Mouse (Mus musculus) CH12.LX (cell line): ENCODE results near the gene Bloc1s6. TPM values are rescaled to one million over a fixed set of nuclear protein-coding genes. Genes with fewer than 3 reads are reported as not detected.

Experiments used
- DNase-seq: peaks from one replicate; pipeline ENCODE4 v3.0.0-alpha.2; 2013; ENCODE audit errors: extremely low read depth
- H3K27ac ChIP-seq: 2 replicates; pipeline ENCODE4 v1.5.1; 2012; ENCODE audit warnings: low read depth, mild to moderate bottlenecking, control low read depth, moderate library complexity; ENCODE audit not compliant: insufficient read depth
- H3K27me3 ChIP-seq: replicated peaks from 2 replicates; pipeline ENCODE3; 2012; ENCODE audit warnings: inconsistent platforms
- H3K36me3 ChIP-seq, 2 experiments: replicated peaks in 1 of 2; 2 replicates each; pipeline versions ENCODE3 to v1.6.1; 2012; ENCODE audit warnings: inconsistent platforms in 1 of 2, low read length in 1 of 2, mild to moderate bottlenecking in 1 of 2, mixed read lengths in 1 of 2, moderate library complexity in 1 of 2; ENCODE audit not compliant: control insufficient read depth in 1 of 2, insufficient read depth in 1 of 2
- H3K4me1 ChIP-seq, 2 experiments: 2 replicates each; pipeline ENCODE4 v1.6.1; 2012; ENCODE audit warnings: inconsistent platforms in 1 of 2, moderate library complexity in 1 of 2; ENCODE audit not compliant: insufficient read depth in 2 of 2, control insufficient read depth in 1 of 2
- H3K4me2 ChIP-seq: 2 replicates; pipeline ENCODE4 v1.6.1; 2012; ENCODE audit warnings: low read depth, mild to moderate bottlenecking, control low read depth; ENCODE audit not compliant: poor library complexity, insufficient read depth, severe bottlenecking
- H3K4me3 ChIP-seq, 3 experiments: fragments of 150-350 bp in 1 of 3; sonication (generic) in 1 of 3; replicated peaks in 1 of 3; 2 replicates each; pipeline versions ENCODE3 to v1.5.1; 2011 to 2012; ENCODE audit warnings: low read depth in 2 of 3, low read length in 2 of 3, mild to moderate bottlenecking in 2 of 3, moderate library complexity in 2 of 3, control low read depth in 1 of 3, improper control_type of control experiment in 1 of 3, inconsistent platforms in 1 of 3, mixed read lengths in 1 of 3; ENCODE audit not compliant: poor library complexity in 1 of 3
- H3K79me2 ChIP-seq: replicated peaks from 2 replicates; pipeline ENCODE4 v1.6.1; 2012; ENCODE audit warnings: mild to moderate bottlenecking, moderate library complexity; ENCODE audit not compliant: control insufficient read depth, poor library complexity, insufficient read depth, severe bottlenecking; ENCODE audit errors: extremely low read depth
- H3K9ac ChIP-seq: 2 replicates; pipeline ENCODE4 v1.6.1; 2012; ENCODE audit warnings: low read depth, mild to moderate bottlenecking, control low read depth, moderate library complexity; ENCODE audit not compliant: insufficient read depth
- H3K9me3 ChIP-seq: replicated peaks from 2 replicates; pipeline ENCODE3; 2012; ENCODE audit warnings: low read length, inconsistent platforms, mixed read lengths
- BHLHE40 ChIP-seq: IDR thresholded peaks from 2 replicates; pipeline ENCODE4 v1.6.1; 2011; ENCODE audit warnings: mild to moderate bottlenecking, low read depth, low read length, improper control_type of control experiment
- CHD1 ChIP-seq: IDR thresholded peaks from 2 replicates; pipeline ENCODE4 v1.6.1; 2012; ENCODE audit warnings: low read depth, low read length, improper control_type of control experiment, inconsistent platforms
- CHD2 ChIP-seq: IDR thresholded peaks from 2 replicates; pipeline ENCODE4 v1.6.1; 2011; ENCODE audit warnings: low read length, improper control_type of control experiment
- E2F4 ChIP-seq: IDR thresholded peaks from 2 replicates; pipeline ENCODE4 v1.6.1; 2011; ENCODE audit warnings: low read depth, low read length, improper control_type of control experiment; ENCODE audit not compliant: insufficient replicate concordance
- ELF1 ChIP-seq: IDR thresholded peaks from 2 replicates; pipeline ENCODE4 v1.6.1; 2014; ENCODE audit warnings: low read depth, mild to moderate bottlenecking, inconsistent platforms, low read length, improper control_type of control experiment
- EP300 ChIP-seq: IDR thresholded peaks from 2 replicates; pipeline ENCODE4 v1.6.1; 2011; ENCODE audit warnings: low read length, improper control_type of control experiment
- HCFC1 ChIP-seq: IDR thresholded peaks from 2 replicates; pipeline ENCODE4 v1.6.1; 2012; ENCODE audit warnings: low read depth, mild to moderate bottlenecking, inconsistent platforms, low read length, improper control_type of control experiment
- IRF4 ChIP-seq: IDR thresholded peaks from 2 replicates; pipeline ENCODE4 v1.6.1; 2014; ENCODE audit warnings: low read depth, mild to moderate bottlenecking, inconsistent platforms, low read length, improper control_type of control experiment
- JUND ChIP-seq: conservative IDR thresholded peaks from 2 replicates; pipeline ENCODE4 v1.6.1; 2011; ENCODE audit warnings: low read depth, low read length, improper control_type of control experiment
- KAT2A ChIP-seq: IDR thresholded peaks from 2 replicates; pipeline ENCODE4 v1.6.1; 2012; ENCODE audit warnings: low read length, improper control_type of control experiment, inconsistent platforms; ENCODE audit not compliant: insufficient replicate concordance
- MAFK ChIP-seq: IDR thresholded peaks from 2 replicates; pipeline ENCODE4 v1.6.1; 2011; ENCODE audit warnings: low read length, improper control_type of control experiment; ENCODE audit not compliant: insufficient replicate concordance
- MAX ChIP-seq: IDR thresholded peaks from 2 replicates; pipeline ENCODE4 v1.6.1; 2011; ENCODE audit warnings: low read length, improper control_type of control experiment
- MAZ ChIP-seq: IDR thresholded peaks from 2 replicates; pipeline ENCODE4 v1.6.1; 2012; ENCODE audit warnings: low read depth, mild to moderate bottlenecking, inconsistent platforms, low read length, improper control_type of control experiment, moderate library complexity
- MEF2A ChIP-seq: IDR thresholded peaks from 2 replicates; pipeline ENCODE4 v1.6.1; 2014; ENCODE audit warnings: low read depth, mild to moderate bottlenecking, inconsistent platforms, low read length, improper control_type of control experiment, borderline replicate concordance
- MXI1 ChIP-seq: IDR thresholded peaks from 2 replicates; pipeline ENCODE4 v1.6.1; 2011; ENCODE audit warnings: mild to moderate bottlenecking, low read depth, low read length, improper control_type of control experiment
- MYC ChIP-seq: IDR thresholded peaks from 2 replicates; pipeline ENCODE4 v1.6.1; 2011; ENCODE audit warnings: low read depth, mild to moderate bottlenecking, improper control_type of control experiment, low read length
- NELFE ChIP-seq: IDR thresholded peaks from 2 replicates; pipeline ENCODE4 v1.6.1; 2011; ENCODE audit warnings: low read depth, low read length, improper control_type of control experiment
- NRF1 ChIP-seq: IDR thresholded peaks from 2 replicates; pipeline ENCODE4 v1.6.1; 2014; ENCODE audit warnings: low read depth, mild to moderate bottlenecking, inconsistent platforms, low read length, improper control_type of control experiment, moderate library complexity
- PAX5 ChIP-seq: IDR thresholded peaks from 2 replicates; pipeline ENCODE4 v1.6.1; 2012; ENCODE audit warnings: low read length, inconsistent platforms, mixed read lengths
- POLR2A ChIP-seq: IDR thresholded peaks from 2 replicates; pipeline ENCODE4 v1.6.1; 2011; ENCODE audit warnings: low read depth, mild to moderate bottlenecking, improper control_type of control experiment, low read length
- POLR2AphosphoS2 ChIP-seq: IDR thresholded peaks from 2 replicates; pipeline ENCODE4 v1.6.1; 2011; ENCODE audit warnings: low read depth, low read length, improper control_type of control experiment
- RAD21 ChIP-seq: IDR thresholded peaks from 2 replicates; pipeline ENCODE4 v1.6.1; 2011; ENCODE audit warnings: low read depth, mild to moderate bottlenecking, low read length, improper control_type of control experiment, moderate library complexity
- RCOR1 ChIP-seq: conservative IDR thresholded peaks from 2 replicates; pipeline ENCODE4 v1.6.1; 2012; ENCODE audit warnings: low read depth, mild to moderate bottlenecking, inconsistent platforms, low read length, improper control_type of control experiment
- SIN3A ChIP-seq: IDR thresholded peaks from 2 replicates; pipeline ENCODE4 v1.6.1; 2012; ENCODE audit warnings: low read length, improper control_type of control experiment, inconsistent platforms
- TBP ChIP-seq: conservative IDR thresholded peaks from 2 replicates; pipeline ENCODE4 v1.6.1; 2011; ENCODE audit warnings: low read depth, low read length, improper control_type of control experiment
- TCF12 ChIP-seq: IDR thresholded peaks from 2 replicates; pipeline ENCODE4 v1.6.1; 2014; ENCODE audit warnings: low read depth, mild to moderate bottlenecking, inconsistent platforms, low read length, improper control_type of control experiment
- UBTF ChIP-seq: IDR thresholded peaks from 2 replicates; pipeline ENCODE4 v1.6.1; 2012; ENCODE audit warnings: low read depth, mild to moderate bottlenecking, inconsistent platforms, low read length, improper control_type of control experiment, moderate library complexity
- ZKSCAN1 ChIP-seq: IDR thresholded peaks from 2 replicates; pipeline ENCODE4 v1.6.1; 2012; ENCODE audit warnings: low read depth, inconsistent platforms, low read length, improper control_type of control experiment, borderline replicate concordance
- ZMIZ1 ChIP-seq: IDR thresholded peaks from 2 replicates; pipeline ENCODE4 v1.6.1; 2012; ENCODE audit warnings: low read depth, mild to moderate bottlenecking, inconsistent platforms, low read length, improper control_type of control experiment
- ZNF384 ChIP-seq: IDR thresholded peaks from 2 replicates; pipeline ENCODE4 v1.6.1; 2012; ENCODE audit warnings: low read depth, low read length, improper control_type of control experiment, inconsistent platforms
- dilution Hi-C: fragments of 300-500 bp; cut with MboI; formaldehyde crosslinking; loops from 2 replicates; pipeline ENCODE4 v1.14.3; 2020; ENCODE audit warnings: low sequenced_read_pairs; ENCODE audit not compliant: extremely low pct_unique_long_range_greater_than_20kb, extremely low pct_ligation_motif_present
- in situ Hi-C: fragments of 300-500 bp; cut with MboI; formaldehyde crosslinking; loops from 3 replicates; pipeline ENCODE4 v1.14.3; 2019; ENCODE audit warnings: low sequenced_read_pairs, low pct_ligation_motif_present, low pct_unique_long_range_greater_than_20kb, mixed read lengths
- polyA plus RNA-seq: library from polyadenylated mRNA; unstranded; fragments of >175 nt; gene quantifications from 2 replicates; pipeline ENCODE4 v1.2.1, GENCODE M21; 2012; ENCODE audit warnings: low read depth; ENCODE audit not compliant: insufficient read length
- total RNA-seq, 2 experiments: library from RNA; depleted of rRNA; stranded (reverse); fragments of 300-350 nt in 1 of 2; fragments of >200 nt in 1 of 2; gene quantifications; 2 replicates each; pipeline ENCODE4 v1.2.3; 2012 to 2014

Bloc1s6 gene
- 23.4 and 25.5 TPM in 2 replicates for total RNA-seq (2012; rRNA removed)
- 53.4 and 60.3 TPM in 2 replicates for total RNA-seq (2014; rRNA removed)
- polyA plus RNA-seq, result 42.0 and 42.3 TPM in 2 replicates

- Histone ChIP-seq H3K4me3 (peak within 1 kb of the TSS; percentile 76 to 95 (median 92)), H3K4me2 (peak within 1 kb of the TSS; percentile 100), H3K9ac (peak within 1 kb of the TSS; percentile 97), H3K27me3 (no peaks in the 10 kb centered on the region), H3K36me3 (peaks cover 7 to 17% of the 10 kb centered on the region in 2 experiments), H3K4me1 (peaks cover 7 to 30% of the 10 kb centered on the region in 2 experiments; a peak in 3 of 4 replicates), H3K27ac (peak within 1 kb of the TSS; percentile 24), H3K79me2 (peaks cover 6% of the 10 kb centered on the region; the same call in 1 of the 2 replicates), H3K9me3 (no peaks in the 10 kb centered on the region)
- in situ Hi-C loops (no loop called here), dilution Hi-C loops (no loop called here)
- peak; percentile 95 for DNase-seq
- peak; percentile 43; the same call in 1 of the 2 replicates for TF ChIP-seq BHLHE40
- peak; percentile 95 for TF ChIP-seq ELF1
- peak; percentile 74 for TF ChIP-seq TBP
- TF ChIP-seq POLR2AphosphoS2, result peak; percentile 67; the same call in 1 of the 2 replicates
- TF ChIP-seq EP300, result no peak
- TF ChIP-seq HCFC1, result peak; percentile 88
- peak; percentile 96 for TF ChIP-seq MYC
- TF ChIP-seq ZMIZ1, result peak; percentile 54; the same call in 1 of the 2 replicates
- peak; percentile 73 for TF ChIP-seq NELFE
- peak; percentile 91 for TF ChIP-seq POLR2A
- TF ChIP-seq NRF1, result peak; percentile 79
- 0 out of 2 replicates have a peak, but pooled peaks have one; percentile 10 for TF ChIP-seq MAFK
- no peak for TF ChIP-seq RAD21
- TF ChIP-seq ZKSCAN1, result no peak
- no peak for TF ChIP-seq CHD1
- TF ChIP-seq UBTF, result peak; percentile 87
- no peak for TF ChIP-seq E2F4
- TF ChIP-seq PAX5, result no peak
- 0 out of 2 replicates have a peak, but pooled peaks have one; percentile 36 for TF ChIP-seq IRF4
- TF ChIP-seq MAX, result peak; percentile 55
- TF ChIP-seq SIN3A, result peak; percentile 70
- 0 out of 2 replicates have a peak, but pooled peaks have one; percentile 53 for TF ChIP-seq MAZ
- peak; percentile 80 for TF ChIP-seq TCF12
- TF ChIP-seq MXI1, result peak; percentile 69; the same call in 1 of the 2 replicates
- peak; percentile 79; the same call in 1 of the 2 replicates for TF ChIP-seq KAT2A
- TF ChIP-seq JUND, result 0 out of 2 replicates have a peak, but pooled peaks have one; percentile 13
- peak; percentile 53; the same call in 1 of the 2 replicates for TF ChIP-seq MEF2A
- 0 out of 2 replicates have a peak, but pooled peaks have one; percentile 48 for TF ChIP-seq RCOR1
- TF ChIP-seq CHD2, result 0 out of 2 replicates have a peak, but pooled peaks have one; percentile 22
- peak; percentile 33; the same call in 1 of the 2 replicates for TF ChIP-seq ZNF384
These were observed at the start of gene Bloc1s6 for GRCm38 (mm10) chr2:122737894-122738830. Gene Bloc1s6, plus strand, starts transcription at chr2:122738503.
